Mouse (Mus musculus) embryonic facial prominence, embryonic 13.5 days (tissue): Measurements from ENCODE around the gene Cherp. TPM values are rescaled to one million over a fixed set of nuclear protein-coding genes. Genes with fewer than 3 reads are reported as not detected.

Source experiments
- ATAC-seq: fragments of 200-750 bp; cut with Nextera tagmentation; 2 replicates; pipeline ENCODE4 v1.8.0; 2017; ENCODE audit warnings: low read depth; ENCODE audit not compliant: insufficient number of reproducible peaks, insufficient read depth, low FRiP score, low TSS enrichment
- H3K27ac ChIP-seq: fragments of 300-500 bp; sonication (generic); 2 replicates; pipeline ENCODE4 v1.5.1; 2015; ENCODE audit warnings: moderate library complexity, mild to moderate bottlenecking, inconsistent platforms
- H3K27me3 ChIP-seq: fragments of 300-500 bp; sonication (generic); 2 replicates; pipeline ENCODE4 v1.6.1; 2015; ENCODE audit warnings: mild to moderate bottlenecking, inconsistent platforms
- H3K36me3 ChIP-seq: fragments of 300-500 bp; sonication (generic); 2 replicates; pipeline ENCODE4 v1.6.1; 2015; ENCODE audit warnings: mild to moderate bottlenecking, inconsistent platforms
- H3K4me1 ChIP-seq: fragments of 300-500 bp; sonication (generic); 2 replicates; pipeline ENCODE4 v1.6.1; 2015; ENCODE audit warnings: inconsistent platforms
- H3K4me2 ChIP-seq: fragments of 300-500 bp; sonication (generic); 2 replicates; pipeline ENCODE4 v1.6.1; 2015; ENCODE audit warnings: moderate library complexity, mild to moderate bottlenecking, inconsistent platforms
- H3K4me3 ChIP-seq: fragments of 300-500 bp; sonication (generic); 2 replicates; pipeline ENCODE4 v1.5.1; 2015; ENCODE audit warnings: mild to moderate bottlenecking, inconsistent platforms
- H3K9ac ChIP-seq: fragments of 300-500 bp; sonication (generic); 2 replicates; pipeline ENCODE4 v1.6.1; 2015; ENCODE audit warnings: mild to moderate bottlenecking, inconsistent platforms
- H3K9me3 ChIP-seq: fragments of 300-500 bp; sonication (generic); 2 replicates; pipeline ENCODE4 v1.6.1; 2016; ENCODE audit warnings: inconsistent platforms
- WGBS: fragments of 180-500 bp; shearing (Covaris S2); methylation state at CpG from one replicate; pipeline ENCODE4 v1.1.7; 2015; ENCODE audit warnings: mixed read lengths; 5-methylcytosine and 5-hydroxymethylcytosine counted together
- polyA plus RNA-seq: library from polyadenylated mRNA; unstranded; fragments of >200 nt; fragmentation: Nextera tagmentation; extraction: Ambion mirVana; gene quantifications from 2 replicates; pipeline ENCODE4 v1.2.1, GENCODE M21; 2015

The Cherp gene
- 70.7 and 74.0 TPM in 2 replicates for polyA plus RNA-seq

DNA sequence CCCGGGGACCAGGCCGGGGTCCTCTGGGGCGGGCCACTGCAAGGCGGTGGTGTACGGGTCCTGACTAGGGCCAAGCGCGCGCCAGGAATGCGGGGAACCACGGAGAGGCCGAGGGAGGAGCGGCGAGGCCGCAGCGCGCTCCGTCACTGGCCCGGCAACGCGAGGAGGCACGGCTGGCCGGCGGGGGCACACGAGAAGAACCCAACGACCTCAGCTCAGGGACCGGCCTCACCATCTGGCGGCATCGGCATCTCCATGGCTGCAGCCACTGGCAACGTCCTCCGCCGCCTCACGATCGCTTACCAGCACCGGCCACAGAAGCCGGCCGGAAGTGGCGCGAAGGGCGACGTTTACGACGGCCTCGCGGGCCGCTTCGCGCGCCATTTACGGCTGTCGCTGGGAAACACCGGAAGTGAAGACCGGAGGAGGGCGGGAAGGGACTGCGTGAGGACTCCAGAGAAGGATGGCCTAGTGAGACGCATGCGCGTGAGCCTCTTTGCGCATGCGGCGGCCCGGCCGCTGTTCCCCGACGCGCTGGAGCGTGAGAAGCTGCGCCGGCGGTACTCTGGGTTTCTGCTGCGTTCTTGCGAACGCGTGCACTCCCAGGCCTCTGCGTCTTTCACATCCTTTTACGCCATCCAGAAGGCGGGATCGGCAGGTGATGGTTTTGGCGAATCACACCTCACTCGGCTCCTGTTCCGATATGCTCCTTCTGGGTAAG is at the start of gene Cherp:
TSS of gene Cherp (minus strand) at position 401 of the 721 bp plus-strand sequence.
- under 1% methylated on average over 80 of the region's 80 CpGs for WGBS
- Histone ChIP-seq H3K4me2 (peak within 1 kb of the TSS; percentile 94), H3K4me3 (peak within 1 kb of the TSS; percentile 89), H3K4me1 (peaks cover 20% of the 10 kb centered on the region), H3K9ac (peak within 1 kb of the TSS; percentile 88), H3K9me3 (no peaks in the 10 kb centered on the region), H3K36me3 (peaks cover 44% of the 10 kb centered on the region), H3K27me3 (no peaks in the 10 kb centered on the region), H3K27ac (peak within 1 kb of the TSS; percentile 88)
- peak; percentile 95 for ATAC-seq

DNA sequence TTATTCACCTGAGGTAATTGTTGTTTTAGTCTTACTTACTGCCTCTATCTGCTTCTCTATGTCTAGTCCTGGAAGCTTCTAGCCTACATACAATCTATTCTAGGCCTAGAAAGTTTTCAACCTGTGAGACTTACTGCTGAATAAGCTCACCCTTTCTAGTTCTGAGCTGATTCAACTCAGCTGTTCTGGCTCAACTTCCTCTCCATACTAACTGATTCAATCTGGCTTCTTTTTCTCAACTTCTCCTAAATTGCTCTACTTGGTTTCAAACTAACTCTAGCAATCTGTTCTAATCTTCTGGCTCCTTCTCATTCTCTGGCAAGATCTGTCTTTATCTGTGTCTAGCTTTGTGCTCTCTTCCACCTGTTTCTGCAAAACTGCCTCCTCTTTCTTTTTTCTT is 46.9 kb upstream of the Cherp start:
- H3K27ac ChIP-seq, result no peak overlapping the region
- H3K4me1 ChIP-seq, result no peaks in the 10 kb centered on the region
- no peak overlapping the region for H3K4me2 ChIP-seq
- no peaks in the 10 kb centered on the region for H3K27me3 ChIP-seq
- H3K9me3 ChIP-seq, result no peaks in the 10 kb centered on the region
- no peak overlapping the region for H3K9ac ChIP-seq
- H3K36me3 ChIP-seq, result peaks cover 6% of the 10 kb centered on the region; the same call in 1 of the 2 replicates
- no peak for ATAC-seq
- no peak overlapping the region for H3K4me3 ChIP-seq

DNA sequence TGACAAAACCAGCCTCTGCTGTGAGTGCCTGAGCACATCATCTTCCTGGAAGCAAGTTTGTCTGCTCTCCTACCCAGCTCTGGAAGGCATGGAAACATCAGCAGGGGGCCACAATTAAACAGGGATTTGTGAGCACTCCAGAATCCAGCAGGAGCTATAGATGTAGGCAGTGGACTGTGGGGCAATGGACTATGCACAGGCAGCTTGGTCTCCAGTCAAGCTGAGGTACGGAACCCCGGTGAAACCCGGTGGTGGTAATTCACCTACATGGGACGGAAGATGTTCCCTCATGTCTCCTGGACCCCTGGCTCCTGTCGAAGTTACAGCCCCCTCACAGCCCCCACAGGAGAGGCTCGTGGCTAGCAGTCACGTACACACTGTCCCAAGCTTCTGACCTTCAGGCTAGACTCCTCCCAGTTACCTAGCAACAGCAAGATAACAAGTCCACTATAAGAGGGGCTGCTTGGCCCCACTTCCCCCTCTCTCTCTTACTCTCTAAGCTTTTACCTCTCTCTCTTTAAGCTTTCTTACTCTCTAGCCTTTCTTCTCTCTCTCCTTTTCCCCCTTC is 42.5 kb upstream of the Cherp start:
- Histone ChIP-seq H3K36me3 (peaks cover 7% of the 10 kb centered on the region; the same call in 1 of the 2 replicates), H3K4me1 (no peaks in the 10 kb centered on the region), H3K27ac (no peak overlapping the region), H3K4me3 (no peak overlapping the region), H3K4me2 (no peak overlapping the region), H3K9ac (no peak overlapping the region), H3K27me3 (no peaks in the 10 kb centered on the region), H3K9me3 (no peaks in the 10 kb centered on the region)
- no peak for ATAC-seq
- WGBS, result 84% methylated on average over 7 of the region's 7 CpGs

DNA sequence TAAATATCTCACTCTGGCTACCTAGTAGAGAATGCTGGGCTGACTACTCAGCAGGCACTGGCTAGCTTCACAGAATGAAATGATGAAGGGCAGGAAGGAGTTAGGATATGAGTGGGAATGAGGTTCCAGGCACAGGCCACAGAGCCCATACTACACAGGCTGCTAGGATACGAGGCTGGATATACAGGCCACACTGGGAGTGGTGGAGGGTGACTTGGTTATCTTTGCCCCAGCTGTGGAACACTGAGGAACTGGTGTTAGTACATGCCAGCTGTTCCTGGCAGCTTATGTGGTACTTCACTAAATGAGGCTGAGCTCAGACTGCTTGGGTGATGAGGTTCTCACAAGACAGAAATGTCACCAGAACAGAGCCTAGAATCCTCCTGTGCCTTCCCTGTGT is 38.1 kb upstream of the Cherp start:
- Histone ChIP-seq H3K27ac (no peak overlapping the region), H3K4me1 (peaks cover 6% of the 10 kb centered on the region; the same call in 1 of the 2 replicates), H3K9ac (no peak overlapping the region), H3K36me3 (peaks cover 7% of the 10 kb centered on the region; the same call in 1 of the 2 replicates), H3K4me3 (no peak overlapping the region), H3K9me3 (no peaks in the 10 kb centered on the region), H3K27me3 (no peaks in the 10 kb centered on the region), H3K4me2 (no peak overlapping the region)
- no peak for ATAC-seq
- WGBS, result 90% methylated on average over 1 of the region's 1 CpGs

DNA sequence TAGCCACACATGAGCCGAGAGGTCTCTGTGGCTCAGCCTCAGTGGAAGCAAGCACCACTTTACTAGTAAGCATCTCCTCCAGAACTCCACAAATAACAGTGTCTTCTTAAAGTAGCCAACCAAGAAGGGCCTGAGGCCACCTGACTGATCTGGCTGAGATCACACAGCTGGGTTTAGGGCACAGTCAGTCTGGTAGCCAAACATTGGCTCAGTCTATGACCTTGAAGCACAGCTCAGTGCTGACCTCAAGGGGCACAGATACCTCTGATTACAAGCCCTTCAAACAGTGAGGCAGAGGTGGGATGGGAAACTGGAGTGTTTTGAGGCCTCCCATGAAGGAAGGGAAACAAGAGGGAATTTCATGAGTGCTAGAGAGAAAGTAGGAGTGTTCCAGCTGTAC is 37.6 kb upstream of the Cherp start:
- Histone ChIP-seq H3K27ac (no peak overlapping the region), H3K27me3 (no peaks in the 10 kb centered on the region), H3K9ac (no peak overlapping the region), H3K9me3 (no peaks in the 10 kb centered on the region), H3K4me1 (peaks cover 6% of the 10 kb centered on the region; the same call in 1 of the 2 replicates), H3K4me2 (no peak overlapping the region), H3K4me3 (no peak overlapping the region), H3K36me3 (peaks cover 7% of the 10 kb centered on the region; the same call in 1 of the 2 replicates)
- 87% methylated on average over 1 of the region's 1 CpGs for WGBS
- no peak for ATAC-seq

DNA sequence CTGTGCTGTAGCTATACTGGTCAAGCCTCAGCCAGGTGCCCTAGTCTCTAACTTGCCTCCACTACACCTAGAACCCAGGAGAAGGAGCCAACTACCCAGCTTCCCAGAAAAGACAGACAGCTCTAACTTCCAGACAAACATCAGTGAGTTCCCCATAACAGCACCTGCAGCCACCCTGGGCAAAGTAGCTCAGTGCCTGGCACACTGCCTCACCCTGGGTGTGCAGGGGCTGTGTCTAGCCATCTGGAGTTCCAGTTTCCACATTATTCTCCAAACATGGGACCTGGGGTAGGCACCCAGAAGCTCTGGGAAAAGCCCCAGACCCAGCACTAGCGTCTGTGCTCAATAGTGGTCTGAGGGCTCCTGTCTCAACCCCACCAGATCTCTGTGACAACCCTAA is 32.5 kb upstream of the Cherp start:
- no peak for ATAC-seq
- H3K36me3 ChIP-seq, result peaks cover 8% of the 10 kb centered on the region; the same call in 1 of the 2 replicates
- no peak overlapping the region for H3K4me2 ChIP-seq
- 92% methylated on average over 1 of the region's 1 CpGs for WGBS
- H3K27me3 ChIP-seq, result no peaks in the 10 kb centered on the region
- H3K9me3 ChIP-seq, result no peaks in the 10 kb centered on the region
- no peak overlapping the region for H3K27ac ChIP-seq
- H3K4me1 ChIP-seq, result peaks cover 12% of the 10 kb centered on the region; the same call in 1 of the 2 replicates
- H3K9ac ChIP-seq, result no peak overlapping the region
- H3K4me3 ChIP-seq, result no peak overlapping the region

DNA sequence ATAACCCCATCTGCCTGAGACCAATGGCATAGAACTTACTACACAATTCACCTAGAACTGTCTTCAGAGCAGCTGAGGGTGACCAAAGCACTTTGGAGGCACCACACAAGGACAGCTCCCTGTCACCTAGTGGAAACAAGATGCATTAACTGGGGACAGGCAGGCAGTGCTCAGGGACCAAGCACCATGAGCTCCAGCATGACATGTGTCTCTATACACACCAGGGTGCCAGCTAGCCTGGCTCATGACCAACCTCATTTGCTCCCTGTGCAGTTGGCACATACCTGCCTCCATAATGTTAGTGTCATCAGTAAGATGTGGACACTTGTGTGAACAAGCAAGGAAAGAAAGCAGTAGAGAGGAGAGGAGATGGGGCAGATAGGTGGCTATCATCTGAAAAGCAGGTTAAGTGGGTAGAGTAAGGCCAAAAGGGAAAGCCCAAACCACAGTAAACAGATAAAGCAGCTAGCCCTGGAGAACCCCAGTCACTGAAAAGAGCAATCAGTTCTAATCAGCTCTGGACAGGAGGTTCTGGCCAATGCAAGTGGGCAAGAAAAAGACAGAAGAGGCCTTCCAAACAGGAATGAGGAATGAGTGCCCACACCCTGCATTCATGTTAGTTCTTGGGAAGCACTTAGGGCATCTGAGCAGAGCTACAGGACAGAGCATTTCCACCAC is 29.8 kb upstream of the Cherp start:
- Histone ChIP-seq H3K4me3 (no peak overlapping the region), H3K9ac (no peak overlapping the region), H3K4me2 (no peak overlapping the region), H3K27me3 (no peaks in the 10 kb centered on the region), H3K9me3 (no peaks in the 10 kb centered on the region), H3K4me1 (peaks cover 7% of the 10 kb centered on the region), H3K36me3 (peaks cover 13% of the 10 kb centered on the region; the same call in 1 of the 2 replicates), H3K27ac (no peak overlapping the region)
- ATAC-seq, result no peak

DNA sequence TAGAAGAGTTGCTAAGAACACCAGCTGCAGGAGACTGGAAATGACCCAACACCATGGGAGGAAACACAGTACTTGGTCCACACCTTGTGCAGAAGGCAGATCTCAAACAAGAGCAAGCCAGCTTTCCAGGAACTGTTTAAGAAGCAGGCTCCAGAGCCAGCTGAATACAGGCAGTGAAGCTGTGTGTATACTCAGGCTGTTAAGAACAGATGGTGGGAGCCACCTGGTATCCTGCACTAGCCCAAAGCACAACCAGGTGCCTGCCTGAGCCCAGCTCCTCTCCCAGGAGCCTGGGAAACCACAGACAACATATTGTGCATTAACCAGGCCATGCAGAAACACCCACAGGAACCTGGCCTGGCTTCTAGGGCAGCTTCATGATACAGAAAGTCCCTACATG is 29.1 kb upstream of the Cherp start:
- no peak overlapping the region for H3K4me3 ChIP-seq
- peaks cover 7% of the 10 kb centered on the region for H3K4me1 ChIP-seq
- H3K4me2 ChIP-seq, result no peak overlapping the region
- H3K9me3 ChIP-seq, result no peaks in the 10 kb centered on the region
- H3K36me3 ChIP-seq, result peaks cover 18% of the 10 kb centered on the region; the same call in 1 of the 2 replicates
- H3K27me3 ChIP-seq, result no peaks in the 10 kb centered on the region
- H3K9ac ChIP-seq, result no peak overlapping the region
- H3K27ac ChIP-seq, result no peak overlapping the region
- no peak for ATAC-seq

DNA sequence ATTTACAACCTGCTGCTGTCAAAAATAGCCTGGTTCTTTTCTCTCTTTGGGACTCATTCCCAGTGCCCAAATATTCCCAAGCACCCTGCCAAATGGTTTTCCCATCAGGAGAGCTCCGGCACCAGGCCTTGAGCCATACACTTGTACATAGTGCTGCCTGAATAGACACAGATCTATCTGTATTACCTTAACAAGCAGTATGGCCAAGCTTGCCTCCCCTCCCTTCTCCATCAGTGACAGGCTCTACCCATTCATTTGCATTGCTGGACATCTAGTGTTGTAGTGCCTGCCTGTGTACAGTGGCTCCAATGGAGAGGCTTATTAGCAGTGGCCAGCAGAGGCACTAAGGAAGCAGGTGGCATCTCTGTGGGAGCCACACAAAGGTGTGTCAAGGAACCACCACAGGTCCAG is 25.5 kb upstream of the Cherp start:
- Histone ChIP-seq H3K9me3 (no peaks in the 10 kb centered on the region), H3K27me3 (no peaks in the 10 kb centered on the region), H3K27ac (no peak overlapping the region), H3K36me3 (peaks cover 40% of the 10 kb centered on the region), H3K4me1 (peaks cover 7% of the 10 kb centered on the region), H3K4me3 (no peak overlapping the region), H3K4me2 (no peak overlapping the region), H3K9ac (no peak overlapping the region)
- no peak for ATAC-seq
- 97% methylated on average over 1 of the region's 1 CpGs for WGBS

DNA sequence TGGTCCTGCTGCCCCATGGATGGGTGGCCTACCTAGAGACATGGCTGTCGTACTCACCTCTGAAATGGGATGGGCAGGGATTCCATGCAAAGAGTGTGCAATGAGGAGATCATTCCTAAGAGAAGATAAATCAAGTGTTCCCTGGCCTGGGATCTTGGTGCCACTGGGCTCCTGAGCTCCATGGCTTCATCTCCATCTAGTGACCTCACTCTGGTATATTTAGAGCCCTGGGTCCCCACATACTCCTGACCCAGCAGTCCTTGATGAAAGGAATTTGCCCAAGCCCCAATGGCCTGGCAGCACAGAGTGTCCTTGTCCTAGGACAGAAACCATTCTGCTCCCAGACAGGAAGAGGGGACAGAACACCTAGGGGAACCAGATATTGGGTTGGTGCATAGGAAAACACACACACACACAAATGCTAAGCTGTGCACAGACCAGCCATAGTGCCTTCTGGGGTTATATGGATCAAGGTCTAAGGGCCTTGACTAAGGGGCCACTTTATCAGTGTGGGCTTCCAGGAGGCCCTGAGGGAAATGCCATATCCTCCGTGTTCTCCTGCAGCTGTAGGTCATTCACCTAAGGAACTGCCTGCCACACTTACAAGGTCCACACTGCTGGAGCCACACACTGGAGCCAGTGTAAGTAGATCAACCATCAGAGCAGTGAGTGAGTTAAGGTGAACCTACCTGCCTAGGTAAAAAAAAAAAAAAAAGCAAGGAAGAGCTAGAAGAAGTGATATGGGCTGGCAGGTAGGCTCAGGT is 24.7 kb upstream of the Cherp start:
- Histone ChIP-seq H3K36me3 (peaks cover 49% of the 10 kb centered on the region), H3K27ac (no peak overlapping the region), H3K4me2 (no peak overlapping the region), H3K4me1 (peaks cover 7% of the 10 kb centered on the region), H3K27me3 (no peaks in the 10 kb centered on the region), H3K4me3 (no peak overlapping the region), H3K9ac (no peak overlapping the region), H3K9me3 (no peaks in the 10 kb centered on the region)
- WGBS, result 94% methylated on average over 2 of the region's 2 CpGs
- no peak for ATAC-seq

DNA sequence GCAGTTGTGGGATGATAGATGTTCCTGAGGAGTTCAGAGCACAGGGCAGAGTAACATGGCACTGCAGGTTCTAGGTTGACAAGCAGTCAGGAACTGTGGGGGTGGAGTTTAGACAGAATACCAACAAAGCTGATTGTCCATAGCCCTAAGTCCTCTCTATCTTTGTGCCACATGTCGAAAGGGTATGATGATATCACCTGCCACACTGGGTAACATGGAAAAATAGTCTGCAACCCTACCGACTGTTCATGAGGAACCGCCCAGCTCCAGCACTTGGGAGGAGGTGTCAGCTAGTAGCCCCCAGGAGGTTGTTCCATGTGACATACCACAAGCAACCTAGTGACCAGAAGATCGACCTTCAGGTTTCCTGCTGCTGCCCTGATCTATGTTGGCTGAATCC is 23.5 kb upstream of the Cherp start:
- H3K4me2 ChIP-seq, result no peak overlapping the region
- H3K9me3 ChIP-seq, result no peaks in the 10 kb centered on the region
- 87% methylated on average over 4 of the region's 4 CpGs for WGBS
- H3K27me3 ChIP-seq, result no peaks in the 10 kb centered on the region
- peaks cover 7% of the 10 kb centered on the region for H3K4me1 ChIP-seq
- H3K4me3 ChIP-seq, result no peak overlapping the region
- H3K9ac ChIP-seq, result no peak overlapping the region
- H3K36me3 ChIP-seq, result peaks cover 49% of the 10 kb centered on the region
- no peak for ATAC-seq
- H3K27ac ChIP-seq, result no peak overlapping the region
